Mouse (Mus musculus) intestine, postnatal 0 days (tissue): ENCODE results near the gene Ap3s2. TPM values are rescaled to one million over a fixed set of nuclear protein-coding genes. Genes with fewer than 3 reads are reported as not detected.

ENCODE experiments used
- ATAC-seq: fragments of 200-750 bp; cut with Nextera tagmentation; 2 replicates; pipeline ENCODE4 v1.8.0; 2017; ENCODE audit warnings: mild to moderate bottlenecking, moderate TSS enrichment, moderate library complexity
- H3K27ac ChIP-seq: fragments of 300-500 bp; sonication (generic); 2 replicates; pipeline ENCODE4 v1.5.1; 2014; ENCODE audit warnings: mild to moderate bottlenecking, low read depth, low read length, moderate library complexity
- H3K27me3 ChIP-seq: fragments of 300-500 bp; sonication (generic); replicated peaks from 2 replicates; pipeline ENCODE4 v1.6.1; 2014; ENCODE audit warnings: low read length, mixed read lengths; ENCODE audit not compliant: control insufficient read depth, insufficient read depth
- H3K36me3 ChIP-seq: fragments of 300-500 bp; sonication (generic); 2 replicates; pipeline ENCODE4 v1.6.1; 2014; ENCODE audit warnings: mild to moderate bottlenecking, moderate library complexity; ENCODE audit not compliant: control insufficient read depth, insufficient read depth
- H3K4me1 ChIP-seq: fragments of 300-500 bp; sonication (generic); replicated peaks from 2 replicates; pipeline ENCODE4 v1.6.1; 2014; ENCODE audit warnings: antibody characterized with exemption, low read length, mixed read lengths; ENCODE audit not compliant: control insufficient read depth, insufficient read depth
- H3K4me2 ChIP-seq: fragments of 300-500 bp; sonication (generic); replicated peaks from 2 replicates; pipeline ENCODE4 v1.6.1; 2014; ENCODE audit warnings: low read depth, mild to moderate bottlenecking, moderate library complexity
- H3K4me3 ChIP-seq: fragments of 300-500 bp; sonication (generic); 2 replicates; pipeline ENCODE4 v1.5.1; 2014; ENCODE audit warnings: low read depth, low read length
- H3K9ac ChIP-seq: fragments of 300-500 bp; sonication (generic); 2 replicates; pipeline ENCODE4 v1.6.1; 2014; ENCODE audit warnings: mild to moderate bottlenecking, low read depth, low read length
- H3K9me3 ChIP-seq: fragments of 300-500 bp; sonication (generic); 2 replicates; pipeline ENCODE4 v1.6.1; 2016; ENCODE audit warnings: mixed run types; ENCODE audit not compliant: control insufficient read depth
- CTCF ChIP-seq: sonication (generic); IDR thresholded peaks from 2 replicates; pipeline ENCODE4 v1.5.1; 2016; ENCODE audit warnings: low read depth, mild to moderate bottlenecking, control low read depth, antibody characterized with exemption, moderate library complexity
- WGBS: fragments of 180-500 bp; shearing (Covaris S2); extraction: QIAGEN DNeasy Blood & Tissue Kit; methylation state at CpG from one replicate; pipeline ENCODE4 v1.1.7; 2014; 5-methylcytosine and 5-hydroxymethylcytosine counted together
- polyA plus RNA-seq: library from polyadenylated mRNA; unstranded; fragments of >200 nt; fragmentation: Nextera tagmentation; extraction: Ambion mirVana; gene quantifications from 2 replicates; pipeline ENCODE4 v1.2.1, GENCODE M21; 2015

Gene Ap3s2
- polyA plus RNA-seq, 1 experiment from 2014 or later: 21.3 TPM

DNA sequence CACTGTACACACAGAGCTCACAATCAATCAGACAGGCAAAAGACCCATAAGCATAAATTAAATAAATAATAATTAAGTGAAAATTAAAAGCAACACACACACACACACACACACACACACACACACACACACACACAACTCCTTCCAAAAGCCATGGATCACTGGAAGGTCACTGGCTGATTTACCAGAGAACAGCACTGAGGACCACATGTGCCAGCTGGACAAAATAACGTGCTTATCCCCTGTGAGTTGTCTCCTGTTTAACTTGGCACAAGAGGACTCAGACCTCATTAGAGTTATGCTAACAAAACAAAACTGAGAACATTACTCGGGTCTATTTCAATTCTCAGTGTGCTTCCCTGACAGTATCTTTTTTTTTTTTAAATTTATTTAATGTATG is 13.1 kb downstream of the Ap3s2 start:
- WGBS: 70% methylated on average over 2 of the region's 2 CpGs
- no peak overlapping the region for H3K9ac ChIP-seq
- H3K4me1 ChIP-seq: no peaks in the 10 kb centered on the region
- H3K9me3 ChIP-seq: no peaks in the 10 kb centered on the region
- peaks cover 35% of the 10 kb centered on the region for H3K36me3 ChIP-seq
- H3K4me2 ChIP-seq: no peak overlapping the region
- no peak for ATAC-seq
- TF ChIP-seq CTCF: no peak
- H3K27me3 ChIP-seq: no peaks in the 10 kb centered on the region
- no peak overlapping the region for H3K27ac ChIP-seq
- H3K4me3 ChIP-seq: no peak overlapping the region

DNA sequence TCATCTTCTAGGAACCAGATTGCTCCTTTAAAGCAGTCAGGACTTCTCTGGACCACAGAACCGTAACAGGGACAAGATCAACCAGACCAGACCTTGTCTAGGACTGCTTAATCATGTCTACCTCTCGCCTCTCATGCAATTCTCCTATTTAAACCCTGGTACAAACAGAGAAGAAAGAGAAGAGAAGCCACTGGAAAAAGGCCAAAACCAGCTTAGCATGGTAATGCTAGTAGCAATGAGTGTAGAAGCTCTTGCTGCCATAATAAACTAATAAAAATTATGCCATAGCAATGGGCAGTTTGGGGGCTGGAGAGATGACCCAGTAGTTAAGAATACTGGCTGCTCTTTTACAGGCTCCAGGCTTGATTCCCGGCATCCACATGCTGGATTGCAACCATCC is 13.5 kb downstream of the Ap3s2 start:
- peaks cover 32% of the 10 kb centered on the region for H3K36me3 ChIP-seq
- WGBS: 93% methylated on average over 3 of the region's 3 CpGs
- ATAC-seq: no peak
- no peaks in the 10 kb centered on the region for H3K9me3 ChIP-seq
- H3K27me3 ChIP-seq: no peaks in the 10 kb centered on the region
- H3K4me1 ChIP-seq: no peaks in the 10 kb centered on the region
- H3K9ac ChIP-seq: no peak overlapping the region
- no peak overlapping the region for H3K27ac ChIP-seq
- no peak for TF ChIP-seq CTCF
- no peak overlapping the region for H3K4me3 ChIP-seq
- H3K4me2 ChIP-seq: no peak overlapping the region

DNA sequence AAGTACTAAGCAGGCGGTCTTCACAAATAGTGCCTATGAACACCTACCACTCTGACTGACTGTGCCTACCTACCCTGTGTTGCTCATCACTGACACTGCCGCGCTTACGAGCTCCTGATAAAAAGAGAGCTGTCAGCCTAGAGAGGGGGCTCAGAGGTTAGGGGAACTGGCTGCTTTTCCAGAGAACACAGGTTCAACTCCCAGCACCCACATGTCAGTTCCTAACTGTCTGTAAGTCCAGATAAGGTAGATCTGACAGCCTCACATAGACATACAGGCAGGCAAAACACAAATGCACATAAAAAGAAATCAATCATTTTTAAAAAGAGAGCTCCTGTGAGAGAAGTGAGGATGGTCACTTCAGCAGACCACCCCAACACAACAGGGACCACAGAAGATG is 15.3 kb downstream of the Ap3s2 start:
- no peak for TF ChIP-seq CTCF
- 97% methylated on average over 4 of the region's 4 CpGs for WGBS
- no peak overlapping the region for H3K9ac ChIP-seq
- H3K4me2 ChIP-seq: no peak overlapping the region
- H3K27me3 ChIP-seq: no peaks in the 10 kb centered on the region
- H3K27ac ChIP-seq: no peak overlapping the region
- H3K4me1 ChIP-seq: no peaks in the 10 kb centered on the region
- H3K9me3 ChIP-seq: no peaks in the 10 kb centered on the region
- peaks cover 30% of the 10 kb centered on the region for H3K36me3 ChIP-seq
- no peak for ATAC-seq
- no peak overlapping the region for H3K4me3 ChIP-seq

DNA sequence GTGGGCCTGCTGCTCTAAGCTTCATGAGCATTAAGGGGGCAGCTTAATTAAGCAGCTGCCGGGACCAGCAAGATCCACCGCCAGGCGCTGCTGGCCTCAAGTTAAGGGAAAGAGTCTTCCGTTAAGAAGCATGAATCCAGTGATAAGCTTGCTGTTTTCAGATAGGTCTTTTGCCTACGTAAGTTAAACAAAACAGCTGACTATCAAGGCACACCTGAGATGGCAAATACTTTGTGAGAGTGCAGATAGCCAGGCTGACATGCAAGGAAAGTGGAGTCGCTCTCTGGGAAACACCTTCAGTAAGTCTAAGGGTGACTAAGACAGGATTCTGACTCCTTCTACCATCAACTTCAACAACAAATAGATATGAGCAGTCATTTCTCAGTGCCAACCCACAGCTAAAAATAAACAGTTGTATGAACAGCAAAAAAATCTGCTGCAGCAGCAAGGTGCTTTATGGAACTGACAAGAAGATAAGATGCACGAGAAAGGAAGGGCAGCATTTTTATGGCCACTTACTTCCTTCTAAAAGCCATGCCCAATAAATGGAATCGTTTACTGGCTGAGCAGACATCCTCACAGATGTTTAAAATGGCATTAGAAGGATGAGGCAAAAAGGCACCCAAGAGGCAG is 17.2 kb downstream of the Ap3s2 start:
- no peaks in the 10 kb centered on the region for H3K27me3 ChIP-seq
- no peaks in the 10 kb centered on the region for H3K4me1 ChIP-seq
- WGBS: 42% methylated on average over 8 of the region's 8 CpGs
- ATAC-seq: peak; percentile 83
- H3K9me3 ChIP-seq: no peaks in the 10 kb centered on the region
- no peak overlapping the region for H3K9ac ChIP-seq
- H3K36me3 ChIP-seq: peaks cover 17% of the 10 kb centered on the region; the same call in 1 of the 2 replicates
- H3K27ac ChIP-seq: peak overlapping the region; percentile 74
- H3K4me2 ChIP-seq: no peak overlapping the region
- peak; percentile 48 for TF ChIP-seq CTCF
- no peak overlapping the region for H3K4me3 ChIP-seq

DNA sequence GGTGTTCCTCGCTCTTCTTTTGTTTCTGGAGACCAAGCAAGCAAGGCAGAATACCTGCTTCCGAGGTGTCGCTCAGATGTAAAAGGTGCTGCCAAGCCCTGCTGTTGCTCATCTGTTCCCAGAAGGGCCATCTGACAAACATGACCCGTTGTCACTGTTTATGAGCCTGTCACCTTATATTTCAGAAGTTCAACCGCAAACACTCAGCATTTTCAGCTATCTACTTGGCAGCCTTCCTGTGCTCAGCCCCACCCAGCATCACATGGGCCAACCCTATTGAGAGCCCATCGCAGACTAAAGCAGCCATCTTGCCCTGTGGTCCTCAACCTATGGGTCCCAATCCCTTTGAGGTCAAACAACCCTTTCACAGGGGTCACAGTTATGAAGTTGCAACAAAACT is 19.7 kb downstream of the Ap3s2 start:
- 57% methylated on average over 6 of the region's 6 CpGs for WGBS

DNA sequence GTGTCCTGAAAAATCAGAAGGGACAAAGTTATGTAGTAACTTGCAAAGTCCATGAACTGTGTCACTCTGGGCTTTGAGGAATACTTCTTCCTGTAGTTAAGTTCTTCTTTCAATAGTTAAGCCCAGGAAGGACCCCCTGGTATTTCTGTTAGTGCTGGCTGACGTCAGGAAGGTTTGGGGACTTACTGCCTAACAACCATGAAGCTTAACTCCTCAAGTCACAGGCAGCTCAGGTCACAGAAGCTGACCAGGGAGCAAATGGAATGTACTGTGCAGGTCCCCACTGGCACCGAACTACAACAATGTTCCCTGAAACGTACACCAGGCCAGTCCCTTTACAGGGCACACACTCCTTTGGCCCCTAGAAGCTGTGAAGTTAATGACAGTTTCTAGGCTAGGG is 25.2 kb downstream of the Ap3s2 start:
- H3K4me3 ChIP-seq: no peak overlapping the region
- 34% methylated on average over 3 of the region's 3 CpGs for WGBS
- peaks cover 7% of the 10 kb centered on the region for H3K4me1 ChIP-seq
- no peak for TF ChIP-seq CTCF
- H3K27ac ChIP-seq: peak overlapping the region; percentile 70
- no peaks in the 10 kb centered on the region for H3K9me3 ChIP-seq
- H3K27me3 ChIP-seq: no peaks in the 10 kb centered on the region
- no peak overlapping the region for H3K4me2 ChIP-seq
- ATAC-seq: peak; percentile 11; the same call in 1 of the 2 replicates
- no peak overlapping the region; the same call in 1 of the 2 replicates for H3K9ac ChIP-seq
- H3K36me3 ChIP-seq: no peaks in the 10 kb centered on the region

More for the DNA sequence above, 19.7 kb downstream of the Ap3s2 start:
- no peak overlapping the region for H3K4me2 ChIP-seq
- H3K36me3 ChIP-seq: peaks cover 13% of the 10 kb centered on the region; the same call in 1 of the 2 replicates
- no peaks in the 10 kb centered on the region; the same call in 1 of the 2 replicates for H3K4me1 ChIP-seq
- H3K9me3 ChIP-seq: no peaks in the 10 kb centered on the region
- TF ChIP-seq CTCF: no peak
- H3K9ac ChIP-seq: no peak overlapping the region
- ATAC-seq: no peak
- no peaks in the 10 kb centered on the region for H3K27me3 ChIP-seq
- no peak overlapping the region for H3K4me3 ChIP-seq
- no peak overlapping the region for H3K27ac ChIP-seq
